Mouse (Mus musculus) liver, postnatal 0 days (tissue): ENCODE results near the gene Mt2. TPM values are rescaled to one million over a fixed set of nuclear protein-coding genes. Genes with fewer than 3 reads are reported as not detected.
A peak's percentile ranks its signal among the peaks of the same experiment; 100 is the strongest.
"Not testable (repeated sequence)": the region's sequence is repeated elsewhere in the genome, so short reads cannot be mapped to it uniquely, and the experiment has no call there.

ENCODE experiments used
- ATAC-seq: fragments of 200-750 bp; cut with Nextera tagmentation; 2 replicates; pipeline ENCODE4 v1.8.0; 2017; ENCODE audit warnings: mild to moderate bottlenecking, moderate library complexity
- DNase-seq: peaks from one replicate; pipeline ENCODE4 v3.0.0-alpha.2; 2016
- H3K27ac ChIP-seq: fragments of 300-500 bp; sonication (generic); 2 replicates; pipeline ENCODE4 v1.5.1; 2014; ENCODE audit warnings: antibody characterized with exemption, moderate library complexity, mild to moderate bottlenecking, low read depth
- H3K27me3 ChIP-seq: fragments of 300-500 bp; sonication (generic); 2 replicates; pipeline ENCODE4 v1.6.1; 2014; ENCODE audit warnings: low read length, control low read depth, mixed read lengths; ENCODE audit not compliant: insufficient read depth
- H3K36me3 ChIP-seq: fragments of 300-500 bp; sonication (generic); replicated peaks from 2 replicates; pipeline ENCODE4 v1.6.1; 2014; ENCODE audit warnings: mild to moderate bottlenecking, control low read depth, low read length, moderate library complexity, mixed read lengths; ENCODE audit not compliant: insufficient read depth
- H3K4me1 ChIP-seq: fragments of 300-500 bp; sonication (generic); 2 replicates; pipeline ENCODE4 v1.6.1; 2014; ENCODE audit warnings: antibody characterized with exemption, mild to moderate bottlenecking, control low read depth; ENCODE audit not compliant: insufficient read depth
- H3K4me2 ChIP-seq: fragments of 300-500 bp; sonication (generic); 2 replicates; pipeline ENCODE4 v1.6.1; 2014; ENCODE audit warnings: low read depth, mild to moderate bottlenecking, low read length, moderate library complexity, mixed read lengths
- H3K4me3 ChIP-seq: fragments of 300-500 bp; sonication (generic); 2 replicates; pipeline ENCODE4 v1.5.1; 2014; ENCODE audit warnings: low read depth, low read length
- H3K9ac ChIP-seq: fragments of 300-500 bp; sonication (generic); replicated peaks from 2 replicates; pipeline ENCODE4 v1.6.1; 2014; ENCODE audit warnings: mild to moderate bottlenecking, moderate library complexity
- H3K9me3 ChIP-seq: fragments of 300-500 bp; sonication (generic); 2 replicates; pipeline ENCODE4 v1.6.1; 2016; ENCODE audit warnings: mild to moderate bottlenecking, control low read depth, low read length, mixed read lengths
- CTCF ChIP-seq: sonication (generic); IDR thresholded peaks from 2 replicates; pipeline ENCODE4 v1.5.1; 2016; ENCODE audit warnings: antibody characterized with exemption, low read depth
- EP300 ChIP-seq: IDR thresholded peaks from 2 replicates; pipeline ENCODE4 v1.6.1; 2016; ENCODE audit warnings: antibody characterized with exemption, low read depth, mild to moderate bottlenecking
- WGBS: fragments of 180-500 bp; shearing (Covaris S2); extraction: QIAGEN DNeasy Blood & Tissue Kit; methylation state at CpG from one replicate; pipeline ENCODE4 v1.1.7; 2014; ENCODE audit not compliant: insufficient replicate concordance; 5-methylcytosine and 5-hydroxymethylcytosine counted together
- polyA plus RNA-seq: library from polyadenylated mRNA; unstranded; fragments of >200 nt; fragmentation: Nextera tagmentation; extraction: Ambion mirVana; gene quantifications from 2 replicates; pipeline ENCODE4 v1.2.1, GENCODE M21; 2015

The Mt2 gene
- polyA plus RNA-seq = 507 and 771 TPM in 2 replicates

DNA sequence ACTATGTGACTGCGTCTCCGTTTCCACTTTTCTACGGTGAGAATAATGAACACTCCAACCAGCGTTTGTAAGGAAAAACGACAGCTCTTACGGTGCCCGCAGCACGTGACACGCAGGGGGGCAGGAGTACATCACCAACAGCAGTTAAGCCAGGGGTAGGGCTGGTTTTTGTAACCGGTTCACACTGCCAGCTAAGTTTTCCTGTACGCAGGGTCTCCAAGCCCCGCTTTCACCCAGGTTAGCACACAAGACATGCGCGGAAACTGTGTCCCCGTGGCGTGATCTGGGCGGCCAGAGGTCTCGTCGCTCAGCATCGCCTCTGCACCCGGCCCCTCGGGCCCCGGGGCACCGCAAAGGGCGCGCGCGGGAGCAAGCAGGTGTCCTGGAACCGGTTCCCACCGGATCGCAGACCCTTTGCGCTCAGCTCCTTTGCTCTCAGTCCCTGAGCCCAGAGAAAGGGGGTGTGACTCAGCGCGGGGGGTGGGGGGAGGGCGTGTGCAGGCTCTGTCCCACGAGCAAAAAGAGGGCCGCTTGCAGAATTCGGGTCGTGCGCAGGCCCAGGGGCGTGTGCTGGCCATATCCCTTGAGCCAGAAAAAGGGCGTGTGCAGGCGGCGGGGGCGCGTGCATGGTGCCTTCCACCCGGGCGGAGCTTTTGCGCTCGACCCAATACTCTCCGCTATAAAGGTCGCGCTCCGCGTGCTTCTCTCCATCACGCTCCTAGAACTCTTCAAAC is at the start of gene Mt2:
Mt2 (plus strand) TSS at position 590 of the 734 bp plus-strand sequence.
- Histone ChIP-seq H3K4me1 (peaks cover 35% of the 10 kb centered on the region), H3K9me3 (no peaks in the 10 kb centered on the region), H3K27me3 (peaks cover 3% of the 10 kb centered on the region; the same call in 1 of the 2 replicates), H3K9ac (peak within 1 kb of the TSS; percentile 92), H3K36me3 (no peaks in the 10 kb centered on the region), H3K4me2 (peak within 1 kb of the TSS; percentile 78), H3K27ac (peak within 1 kb of the TSS; percentile 96), H3K4me3 (peak within 1 kb of the TSS; percentile 81)
- ATAC-seq (peak; percentile 88), DNase-seq (peak; percentile 95)
- WGBS = under 1% methylated on average over 56 of the region's 56 CpGs
- TF ChIP-seq EP300 = peak; percentile 80
- TF ChIP-seq CTCF = no peak

DNA sequence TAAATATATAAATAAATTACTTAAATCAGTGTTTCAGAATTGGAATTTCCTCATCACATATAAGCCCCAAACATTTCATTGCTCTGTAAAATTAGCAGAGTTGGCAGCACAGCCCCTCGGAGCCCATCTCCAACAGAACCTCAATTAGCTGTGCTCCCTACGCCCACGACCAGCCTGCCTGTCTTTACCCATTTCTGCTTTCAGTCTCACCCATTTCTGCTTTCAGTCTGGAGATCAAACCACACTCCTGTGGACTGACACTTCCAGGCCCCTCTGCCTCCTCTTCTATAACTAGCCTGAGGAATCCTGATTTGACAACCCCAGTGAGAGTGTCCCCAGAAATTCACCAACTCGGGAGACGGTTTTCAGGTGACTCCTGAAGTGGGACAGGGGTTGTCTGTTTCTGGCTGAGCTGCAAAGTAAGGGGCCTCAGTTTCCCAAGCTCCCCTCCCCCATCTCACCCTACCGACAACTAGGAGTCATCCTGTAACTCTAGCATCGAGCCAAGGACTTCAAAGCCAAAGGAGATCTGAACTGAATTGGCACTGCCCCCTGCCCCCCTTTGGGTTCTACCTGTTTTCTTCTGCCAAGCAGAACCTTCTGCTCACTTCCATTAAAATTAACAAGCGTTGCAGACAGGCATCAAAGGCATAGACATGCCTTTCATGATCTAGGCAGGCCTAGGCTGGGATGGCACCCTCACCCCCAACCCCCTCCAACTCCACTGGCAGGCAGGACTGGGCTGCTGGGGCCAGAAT is 49.6 kb upstream of the Mt2 start:
- no peak for TF ChIP-seq EP300
- no peak overlapping the region for H3K4me3 ChIP-seq
- no peak overlapping the region for H3K27ac ChIP-seq
- H3K27me3 ChIP-seq = no peaks in the 10 kb centered on the region
- 47% methylated on average over 8 of the region's 8 CpGs for WGBS
- no peaks in the 10 kb centered on the region for H3K9me3 ChIP-seq
- ATAC-seq = no peak
- no peak overlapping the region for H3K4me2 ChIP-seq
- H3K9ac ChIP-seq = no peak overlapping the region
- no peaks in the 10 kb centered on the region for H3K36me3 ChIP-seq
- H3K4me1 ChIP-seq = peaks cover 8% of the 10 kb centered on the region; the same call in 1 of the 2 replicates
- no peak for DNase-seq

- H3K9ac ChIP-seq = no peak overlapping the region
- no peak overlapping the region for H3K27ac ChIP-seq
- DNase-seq (no peak), ATAC-seq (no peak)
- WGBS = 71% methylated on average over 6 of the region's 6 CpGs
- H3K36me3 ChIP-seq = no peaks in the 10 kb centered on the region
- no peaks in the 10 kb centered on the region for H3K4me1 ChIP-seq
- no peaks in the 10 kb centered on the region for H3K9me3 ChIP-seq
- H3K4me3 ChIP-seq = no peak overlapping the region
- H3K4me2 ChIP-seq = no peak overlapping the region
- 0 out of 2 replicates have a peak, but pooled peaks cover 2% of the 10 kb centered on the region for H3K27me3 ChIP-seq
- TF ChIP-seq EP300 (no peak), CTCF (no peak)
Measured at GRCm38 (mm10) chr8:94127711-94128110, 44.8 kb upstream of the Mt2 start.

GRCm38 (mm10) chr8:94129133-94129789 is 43.2 kb upstream of the Mt2 start:
- Histone ChIP-seq H3K9ac (no peak overlapping the region), H3K36me3 (no peaks in the 10 kb centered on the region), H3K27ac (no peak overlapping the region), H3K27me3 (0 out of 2 replicates have a peak, but pooled peaks cover 2% of the 10 kb centered on the region), H3K4me1 (no peaks in the 10 kb centered on the region), H3K4me3 (no peak overlapping the region), H3K9me3 (no peaks in the 10 kb centered on the region), H3K4me2 (no peak overlapping the region)
- ATAC-seq (no peak), DNase-seq (no peak)
- 80% methylated on average over 6 of the region's 6 CpGs for WGBS
- TF ChIP-seq EP300 (no peak), CTCF (no peak)

- Histone ChIP-seq H3K4me2 (no peak overlapping the region), H3K27me3 (0 out of 2 replicates have a peak, but pooled peaks cover 2% of the 10 kb centered on the region), H3K4me3 (no peak overlapping the region), H3K27ac (no peak overlapping the region), H3K9me3 (no peaks in the 10 kb centered on the region), H3K9ac (no peak overlapping the region), H3K4me1 (no peaks in the 10 kb centered on the region), H3K36me3 (no peaks in the 10 kb centered on the region)
- 83% methylated on average over 4 of the region's 4 CpGs for WGBS
- DNase-seq (no peak), ATAC-seq (no peak)
- TF ChIP-seq EP300 (no peak), CTCF (no peak)
Measured at GRCm38 (mm10) chr8:94130126-94130525, 42.3 kb upstream of the Mt2 start.

DNA sequence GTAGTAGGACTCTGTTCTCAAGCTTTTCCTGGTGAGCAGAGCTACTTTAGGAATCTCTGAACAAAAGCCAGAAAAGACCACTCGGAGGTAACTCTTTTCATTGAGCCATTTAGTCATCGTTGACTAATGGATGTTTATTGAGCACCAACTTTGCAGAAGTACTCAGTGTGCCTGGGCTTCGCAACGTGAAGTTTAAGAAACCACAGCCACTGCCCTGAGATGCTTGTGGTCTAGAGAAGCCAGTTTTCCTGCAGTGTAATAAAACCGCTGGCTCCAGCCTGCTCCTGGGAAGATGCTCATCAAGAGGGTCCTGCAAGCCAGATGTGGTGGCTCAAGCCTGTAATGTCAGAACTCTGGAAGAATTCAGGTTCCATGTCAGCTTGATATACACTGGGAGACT is 40.4 kb upstream of the Mt2 start:
- H3K27me3 ChIP-seq = 0 out of 2 replicates have a peak, but pooled peaks cover 2% of the 10 kb centered on the region
- no peaks in the 10 kb centered on the region for H3K9me3 ChIP-seq
- ATAC-seq (no peak), DNase-seq (no peak)
- no peak overlapping the region for H3K4me2 ChIP-seq
- TF ChIP-seq CTCF (no peak), EP300 (no peak)
- WGBS = 47% methylated on average over 5 of the region's 5 CpGs
- H3K36me3 ChIP-seq = no peaks in the 10 kb centered on the region
- H3K4me3 ChIP-seq = no peak overlapping the region
- no peak overlapping the region for H3K27ac ChIP-seq
- no peak overlapping the region for H3K9ac ChIP-seq
- H3K4me1 ChIP-seq = no peaks in the 10 kb centered on the region

DNA sequence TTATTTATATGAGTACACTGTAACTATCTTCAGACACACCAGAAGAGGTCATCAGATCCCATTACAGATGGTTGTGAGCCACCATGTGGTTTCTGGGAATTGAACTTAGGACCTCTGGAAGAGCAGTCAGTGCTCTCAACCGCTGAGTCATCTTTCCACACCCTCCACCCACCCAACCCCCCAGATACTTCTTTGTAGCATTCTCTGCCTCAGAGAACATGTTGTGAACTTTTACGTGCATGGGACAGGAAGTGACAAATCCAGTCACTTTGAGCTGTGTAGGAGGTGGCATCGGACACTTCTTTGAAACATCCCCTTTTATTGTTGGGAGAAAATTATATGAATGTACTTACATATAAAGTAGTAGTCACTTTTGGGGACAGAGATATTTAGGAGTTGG is 37.9 kb upstream of the Mt2 start:
- DNase-seq, ATAC-seq, H3K9me3 ChIP-seq, H3K36me3 ChIP-seq, H3K4me2 ChIP-seq, H3K9ac ChIP-seq, H3K27ac ChIP-seq, H3K4me1 ChIP-seq, H3K27me3 ChIP-seq, H3K4me3 ChIP-seq: not testable (repeated sequence)
- 27% methylated on average over 3 of the region's 3 CpGs for WGBS
